In genomic region chr6:37779893-37780292, GRCm38 (mm10) we compare ENCODE assay signal across 18 mouse cellular contexts.
DNase-seq lines count a peak whose midpoint lies in the region; TF ChIP-seq lines count a peak whose summit lies in the region.
"Had no signal": no experiment of that assay in that cellular context is flagged by ENCODE, and none has a peak within 500 bp of the region (broad histone marks: within the 10 kb centered on the region; RNA-seq: fewer than 3 reads in every experiment).

No protein-coding gene starts in this region.

- H3K36me3 ChIP-seq in testis, adult 2 months (ENCODE audit: control insufficient read depth, insufficient read depth, low read length): no peaks in the 10 kb centered on the region
- H3K36me3 ChIP-seq: embryonic facial prominence, embryonic 10.5 days; heart, embryonic 13.5 days; hindbrain, embryonic 15.5 days had no signal

- no peak for TF ChIP-seq POLR2A in testis, adult 2 months (IDR thresholded peaks at IDR 0.05; ENCODE audit: control insufficient read depth, low read depth, low read length)

- H3K27me3 ChIP-seq in testis, adult 2 months (ENCODE audit: control insufficient read depth, insufficient read depth, low read length): no peaks in the 10 kb centered on the region
- H3K27me3 ChIP-seq: CH12.LX; forebrain, embryonic 13.5 days; heart, embryonic 13.5 days; hindbrain, embryonic 15.5 days had no signal

- no peaks in the 10 kb centered on the region for H3K4me1 ChIP-seq in testis, adult 2 months (ENCODE audit: control insufficient read depth, insufficient read depth, low read length)
- H3K4me1 ChIP-seq: embryonic facial prominence, embryonic 10.5 days; forebrain, embryonic 13.5 days; heart, embryonic 13.5 days; hindbrain, embryonic 15.5 days had no signal

- H3K4me3 ChIP-seq in testis, adult 2 months (ENCODE audit: control insufficient read depth, low read depth, low read length): peak overlapping the region; percentile 54; the same call in 1 of the 2 replicates
- H3K4me3 ChIP-seq: embryonic facial prominence, embryonic 10.5 days; forebrain, embryonic 13.5 days; gastrocnemius, adult 2 months; heart, embryonic 13.5 days; hindbrain, embryonic 15.5 days had no signal

- no peak overlapping the region for H3K27ac ChIP-seq in testis, adult 2 months (ENCODE audit: control insufficient read depth, insufficient read depth, low read depth, low read length)
- H3K27ac ChIP-seq: embryonic facial prominence, embryonic 10.5 days; forebrain, embryonic 13.5 days; gastrocnemius, adult 2 months; heart, embryonic 13.5 days; hindbrain, embryonic 15.5 days had no signal

- DNase-seq in adrenal gland, adult 8-10 months: peak; percentile 34
- no peak for DNase-seq in adrenal gland, postnatal 10 days
- peak; percentile 53 for DNase-seq in kidney, adult 9 months
- DNase-seq in kidney, adult 18-20 months: no peak
- no peak for DNase-seq in testis, postnatal 14 days (ENCODE audit: low spot score)
- peak; percentile 22 for DNase-seq in yolk sac, embryonic 10.5 days (ENCODE audit: low spot score)
- DNase-seq in lung, postnatal 4 days: no peak
- DNase-seq: cerebellum, adult 2 months; cerebellum, postnatal 10 days; gastrocnemius, adult 2 months; gastrocnemius, postnatal 36 days; heart, postnatal 36 days had no signal

- TF ChIP-seq CTCF in testis, adult 2 months (IDR thresholded peaks at IDR 0.05; ENCODE audit: control insufficient read depth, insufficient read depth, insufficient replicate concordance, low read depth, low read length): no peak

Comparison
In these comparisons a context has a peak if more than half of its experiments do, and no peak if none do; other contexts are left out.
1. DNase-seq: peak in adrenal gland, adult 8-10 months (single experiment), kidney, adult 9 months (single experiment) and yolk sac, embryonic 10.5 days (single experiment); none in adrenal gland, postnatal 10 days (single experiment), kidney, adult 18-20 months (single experiment), testis, postnatal 14 days (single experiment) and lung, postnatal 4 days (0 of 2).